Mouse (Mus musculus) ovary, postnatal 14 days (tissue): Measurements from ENCODE around the gene Nppc.

Experiments
- DNase-seq: peaks from one replicate; pipeline ENCODE4 v3.0.0; 2022; ENCODE audit warnings: low spot score

The Nppc gene

GRCm38 (mm10) chr1:86670279-86671038 lies at the start of gene Nppc:
Gene Nppc, minus strand, starts transcription at chr1:86670571.
- peak; percentile 67 for DNase-seq

- DNase-seq, result no peak
Measured at GRCm38 (mm10) chr1:86719391-86719790, 49.0 kb upstream of the Nppc start.

GRCm38 (mm10) chr1:86718190-86718589 lies 47.8 kb upstream of the Nppc start:
- DNase-seq, result no peak

- no peak for DNase-seq
Measured at GRCm38 (mm10) chr1:86713054-86713453, 42.7 kb upstream of the Nppc start.

- no peak for DNase-seq
Measured at GRCm38 (mm10) chr1:86712045-86712444, 41.7 kb upstream of the Nppc start.

GRCm38 (mm10) chr1:86709546-86709945 lies 39.2 kb upstream of the Nppc start:
- no peak for DNase-seq

GRCm38 (mm10) chr1:86705461-86705860 lies 35.1 kb upstream of the Nppc start:
- DNase-seq, result no peak

- peak; percentile 18 for DNase-seq
Measured at GRCm38 (mm10) chr1:86703965-86704326, 33.6 kb upstream of the Nppc start.

- peak; percentile 77 for DNase-seq
Measured at GRCm38 (mm10) chr1:86703300-86703964, 33.1 kb upstream of the Nppc start, which contains the start of gene Dis3l2. Gene Dis3l2, plus strand, starts transcription at chr1:86703808.

GRCm38 (mm10) chr1:86700367-86700766 lies 30.0 kb upstream of the Nppc start:
- DNase-seq, result no peak

- no peak for DNase-seq
Measured at GRCm38 (mm10) chr1:86699346-86700136, 29.2 kb upstream of the Nppc start.

- DNase-seq, result no peak
Measured at GRCm38 (mm10) chr1:86698721-86699120, 28.4 kb upstream of the Nppc start.

GRCm38 (mm10) chr1:86696948-86697347 lies 26.6 kb upstream of the Nppc start:
- DNase-seq, result no peak

GRCm38 (mm10) chr1:86691027-86691426 lies 20.7 kb upstream of the Nppc start:
- no peak for DNase-seq

GRCm38 (mm10) chr1:86687236-86687635 lies 16.9 kb upstream of the Nppc start:
- DNase-seq, result no peak

GRCm38 (mm10) chr1:86678667-86679066 lies 8.3 kb upstream of the Nppc start:
- no peak for DNase-seq

- DNase-seq, result no peak
Measured at GRCm38 (mm10) chr1:86677624-86678023, 7.3 kb upstream of the Nppc start.

GRCm38 (mm10) chr1:86675126-86675525 lies 4.8 kb upstream of the Nppc start:
- no peak for DNase-seq

GRCm38 (mm10) chr1:86674385-86674784 lies 4.0 kb upstream of the Nppc start:
- no peak for DNase-seq

- DNase-seq, result peak; percentile 61
Measured at GRCm38 (mm10) chr1:86669552-86670273, 658 bp downstream of the Nppc start.

GRCm38 (mm10) chr1:86665091-86665490 lies 5.3 kb downstream of the Nppc start:
- no peak for DNase-seq

GRCm38 (mm10) chr1:86657071-86657470 lies 13.3 kb downstream of the Nppc start:
- no peak for DNase-seq
